Mouse (Mus musculus): ENCODE data around the gene Csf2ra. TPM values are rescaled to one million over a fixed set of nuclear protein-coding genes. Genes with fewer than 3 reads are reported as not detected.
"Not testable (repeated sequence)": the region's sequence is repeated elsewhere in the genome, so short reads cannot be mapped to it uniquely, and the experiment has no call there.

Csf2ra gene
- polyA plus RNA-seq, 1 experiment from 2014 or later, result 45.8 TPM

DNA sequence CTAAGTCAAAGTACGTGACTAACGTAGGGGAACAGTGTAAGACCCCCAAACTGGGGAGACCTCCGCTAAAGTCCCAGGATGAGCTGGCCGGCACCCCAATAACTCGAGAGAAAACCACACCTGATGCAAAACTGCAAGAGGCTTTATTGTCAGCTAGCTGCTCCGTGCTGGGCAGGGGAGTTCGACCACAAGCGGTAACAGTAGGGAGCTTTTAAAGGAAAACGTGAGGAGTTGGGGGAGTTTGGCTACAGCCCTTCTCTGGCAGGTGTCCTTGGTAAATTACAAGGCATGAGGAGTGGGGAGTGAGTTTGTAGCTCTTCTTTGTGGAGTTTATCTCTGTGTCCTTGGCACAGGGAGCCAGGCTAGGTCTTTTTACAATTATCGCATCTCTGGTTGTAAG is 28.4 kb downstream of the Csf2ra start:
- H3K4me3 ChIP-seq, result no peak overlapping the region
- no peak overlapping the region for H3K4me2 ChIP-seq (replicated peaks)
- 25% methylated on average over 10 of the region's 10 CpGs for WGBS
- H3K27ac ChIP-seq, result no peak overlapping the region
- no peak overlapping the region for H3K9ac ChIP-seq
- H3K36me3 ChIP-seq, result no peaks in the 10 kb centered on the region
- H3K27me3 ChIP-seq (replicated peaks), result no peaks in the 10 kb centered on the region
- no peaks in the 10 kb centered on the region for H3K9me3 ChIP-seq
- no peak for ATAC-seq (ENCODE audit: low FRiP score, low read depth)
- no peaks in the 10 kb centered on the region for H3K4me1 ChIP-seq

GRCm38 (mm10) chr19:61199316-61199715 is 28.9 kb downstream of the Csf2ra start:
- Histone ChIP-seq H3K4me2 (replicated peaks) (no peak overlapping the region), H3K9ac (no peak overlapping the region), H3K9me3 (no peaks in the 10 kb centered on the region), H3K4me1 (no peaks in the 10 kb centered on the region), H3K4me3 (no peak overlapping the region), H3K27me3 (replicated peaks) (no peaks in the 10 kb centered on the region), H3K27ac (no peak overlapping the region), H3K36me3 (no peaks in the 10 kb centered on the region)
- WGBS, result 12% methylated on average over 13 of the region's 13 CpGs
- no peak for ATAC-seq (ENCODE audit: low FRiP score, low read depth)

GRCm38 (mm10) chr19:61183590-61183989 is 44.6 kb downstream of the Csf2ra start, which contains the start of gene Gm6020:
TSS of gene Gm6020 (plus strand) at chr19:61183890.
- H3K4me2 ChIP-seq (replicated peaks); H3K4me1 ChIP-seq; H3K9ac ChIP-seq; ATAC-seq (ENCODE audit: low FRiP score, low read depth); H3K27me3 ChIP-seq (replicated peaks); H3K36me3 ChIP-seq; H3K4me3 ChIP-seq; H3K27ac ChIP-seq: not testable (repeated sequence)
- H3K9me3 ChIP-seq, result peaks cover 23% of the 10 kb centered on the region
- 91% methylated on average over 2 of the region's 2 CpGs for WGBS

GRCm38 (mm10) chr19:61175756-61176324 is 52.4 kb downstream of the Csf2ra start, which contains the start of gene Gm7102:
TSS of gene Gm7102 (minus strand) at chr19:61176309.
- 31% methylated on average over 39 of the region's 39 CpGs for WGBS
- H3K27me3 ChIP-seq (replicated peaks), result no peaks in the 10 kb centered on the region
- no peak within 1 kb of the TSS for H3K27ac ChIP-seq
- ATAC-seq (ENCODE audit: low FRiP score, low read depth), result no peak
- H3K9ac ChIP-seq, result no peak within 1 kb of the TSS
- H3K36me3 ChIP-seq, result no peaks in the 10 kb centered on the region
- H3K4me1 ChIP-seq, result no peaks in the 10 kb centered on the region
- H3K4me3 ChIP-seq, result peak within 1 kb of the TSS; percentile 26
- H3K4me2 ChIP-seq (replicated peaks), result peak within 1 kb of the TSS; percentile 59
- H3K9me3 ChIP-seq, result no peaks in the 10 kb centered on the region

Other genes starting within 250 kb of the Csf2ra start
- 39.4 and 40.8 TPM in 2 replicates for gene Zfp950, start 87.6 kb downstream of the Csf2ra start, polyA plus RNA-seq (2016; fragmentation: Nextera tagmentation; extraction: Ambion mirVana)
- gene Gm7102, start 52.1 kb downstream of the Csf2ra start, polyA plus RNA-seq (2016; fragmentation: Nextera tagmentation; extraction: Ambion mirVana), result not detected in 2 replicates
- gene Gm6020, start 44.5 kb downstream of the Csf2ra start, polyA plus RNA-seq (2016; fragmentation: Nextera tagmentation; extraction: Ambion mirVana), result not detected in 2 replicates
- gene Gm21060, start 68.6 kb upstream of the Csf2ra start, polyA plus RNA-seq (2016; fragmentation: Nextera tagmentation; extraction: Ambion mirVana), result not detected in 2 replicates

All from neural tube, embryonic 12.5 days (tissue).